Mouse (Mus musculus): ENCODE results near the gene Rpl24.

DNA sequence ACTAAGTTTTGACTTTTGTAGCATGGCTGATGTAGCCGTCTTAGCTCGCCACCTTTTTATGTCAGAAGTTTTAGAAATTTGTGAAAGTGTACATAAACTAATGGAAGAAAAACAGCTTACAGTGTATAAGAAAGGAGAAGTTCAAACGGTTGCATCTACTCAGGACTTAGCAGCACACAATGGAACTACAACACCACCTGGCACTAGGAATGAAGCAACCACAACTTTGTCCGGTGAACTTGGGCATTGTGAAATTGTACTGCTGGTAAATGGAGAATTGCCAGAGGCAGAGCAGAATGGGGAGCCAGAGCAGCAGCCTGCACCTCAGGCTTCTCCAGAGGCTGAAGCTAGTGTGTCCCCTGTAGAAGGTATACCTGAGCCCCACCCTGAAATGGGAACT lies 24.2 kb downstream of the Rpl24 start:
- no peak for TF ChIP-seq EP300 (IDR thresholded peaks at IDR 0.05; ENCODE audit: low read depth)
- TF ChIP-seq CTCF (IDR thresholded peaks at IDR 0.05; ENCODE audit: low read depth), result no peak
